Mouse (Mus musculus) gastrocnemius, adult 18-20 months (tissue): ENCODE data around the gene 4930503B20Rik. TPM values are rescaled to one million over a fixed set of nuclear protein-coding genes. Genes with fewer than 3 reads are reported as not detected.

Source experiments
- DNase-seq: peaks from one replicate; pipeline ENCODE4 v3.0.0; 2021; ENCODE audit warnings: low spot score
- total RNA-seq, 2 experiments: library from RNA; stranded (reverse); gene quantifications; 2 replicates each; pipeline ENCODE4 v1.2.3; 2021

The 4930503B20Rik gene
- total RNA-seq, 2 experiments from 2014 or later = not detected

- DNase-seq = no peak
These were observed 1.3 kb upstream of the 4930503B20Rik start for GRCm38 (mm10) chr3:146652431-146652830.

- DNase-seq = no peak
These were observed 401 bp downstream of the 4930503B20Rik start for GRCm38 (mm10) chr3:146650716-146651115.

GRCm38 (mm10) chr3:146649311-146649894 is 1.7 kb downstream of the 4930503B20Rik start:
- DNase-seq = no peak

GRCm38 (mm10) chr3:146641818-146642427 is 9.2 kb downstream of the 4930503B20Rik start:
- DNase-seq = no peak

- no peak for DNase-seq
These were observed 18.6 kb downstream of the 4930503B20Rik start for GRCm38 (mm10) chr3:146632506-146632905.

GRCm38 (mm10) chr3:146628227-146628982 is 22.7 kb downstream of the 4930503B20Rik start:
- no peak for DNase-seq

GRCm38 (mm10) chr3:146625766-146626165 is 25.4 kb downstream of the 4930503B20Rik start:
- DNase-seq = no peak

- no peak for DNase-seq
These were observed 29.2 kb downstream of the 4930503B20Rik start for GRCm38 (mm10) chr3:146621966-146622365.

- DNase-seq = peak; percentile 29
These were observed 30.4 kb downstream of the 4930503B20Rik start for GRCm38 (mm10) chr3:146620555-146621249.

GRCm38 (mm10) chr3:146620101-146620500 is 31.0 kb downstream of the 4930503B20Rik start:
- no peak for DNase-seq

GRCm38 (mm10) chr3:146618357-146618756 is 32.8 kb downstream of the 4930503B20Rik start:
- no peak for DNase-seq

GRCm38 (mm10) chr3:146617946-146618345 is 33.2 kb downstream of the 4930503B20Rik start:
- no peak for DNase-seq

GRCm38 (mm10) chr3:146616533-146617283 is 34.4 kb downstream of the 4930503B20Rik start:
- no peak for DNase-seq

- DNase-seq = no peak
These were observed 35.6 kb downstream of the 4930503B20Rik start, which contains the start of gene Dnase2b for GRCm38 (mm10) chr3:146615496-146615895. Dnase2b (minus strand) TSS chr3:146615596.

GRCm38 (mm10) chr3:146611821-146612220 is 39.3 kb downstream of the 4930503B20Rik start:
- DNase-seq = no peak

- no peak for DNase-seq
These were observed 39.9 kb downstream of the 4930503B20Rik start for GRCm38 (mm10) chr3:146611261-146611660.

- no peak for DNase-seq
These were observed 40.8 kb downstream of the 4930503B20Rik start for GRCm38 (mm10) chr3:146610322-146610721.

GRCm38 (mm10) chr3:146607368-146607767 is 43.7 kb downstream of the 4930503B20Rik start:
- DNase-seq = no peak

- DNase-seq = no peak
These were observed 46.5 kb downstream of the 4930503B20Rik start for GRCm38 (mm10) chr3:146604647-146605046.

- DNase-seq = no peak
These were observed 48.6 kb downstream of the 4930503B20Rik start for GRCm38 (mm10) chr3:146602531-146602930.

GRCm38 (mm10) chr3:146601205-146601604 is 49.9 kb downstream of the 4930503B20Rik start:
- no peak for DNase-seq
